Mouse (Mus musculus): ENCODE results near the gene Eps8l2. TPM values are rescaled to one million over a fixed set of nuclear protein-coding genes. Genes with fewer than 3 reads are reported as not detected.
A peak's percentile ranks its signal among the peaks of the same experiment; 100 is the strongest.
"Not testable (repeated sequence)": the region's sequence is repeated elsewhere in the genome, so short reads cannot be mapped to it uniquely, and the experiment has no call there.

The Eps8l2 gene
- polyA plus RNA-seq, 1 experiment, result 0.44 TPM

DNA sequence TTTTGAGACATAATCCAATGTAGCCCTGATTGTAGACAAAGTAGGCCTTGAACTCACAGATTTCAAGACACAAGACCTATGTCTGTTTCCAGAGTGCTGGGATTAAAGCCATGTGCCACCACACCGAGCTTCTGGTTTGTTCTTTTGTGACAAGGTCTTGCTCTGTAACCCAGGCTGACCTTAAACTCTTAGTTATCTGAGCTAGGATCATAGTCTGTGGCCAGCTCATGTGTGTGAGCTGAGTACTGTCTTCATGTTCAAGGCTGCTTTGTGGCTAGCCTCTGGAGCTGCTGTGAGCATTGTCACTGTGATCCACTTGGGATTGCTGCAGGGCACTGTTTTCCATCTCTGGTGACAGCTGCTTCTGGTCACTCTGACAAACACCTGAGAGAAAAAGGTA is 56.7 kb downstream of the Eps8l2 start:
- H3K27me3 ChIP-seq (ENCODE audit: control insufficient read depth, insufficient read depth, insufficient read length), result no peaks in the 10 kb centered on the region
- H3K79me2 ChIP-seq (ENCODE audit: control insufficient read depth, insufficient read depth), result peaks cover 33% of the 10 kb centered on the region
- no peak overlapping the region for H3K4me3 ChIP-seq
- peaks cover 21% of the 10 kb centered on the region for H3K36me3 ChIP-seq (ENCODE audit: control insufficient read depth, insufficient read depth)
- no peak overlapping the region for H3K4me2 ChIP-seq (ENCODE audit: low read depth)
- no peak overlapping the region for H3ac ChIP-seq (ENCODE audit: control insufficient read depth, insufficient read length)
- TF ChIP-seq USF1 (IDR thresholded peaks at IDR 0.05; ENCODE audit: low read depth), result no peak
- no peak for TF ChIP-seq TCF3 (IDR thresholded peaks at IDR 0.05; ENCODE audit: insufficient read length, low read depth)
- TF ChIP-seq MYOG (IDR thresholded peaks at IDR 0.05; ENCODE audit: control insufficient read depth in 1 of 3, insufficient read depth in 1 of 3, insufficient read length in 2 of 3, low read depth in 2 of 3), result no peak
- no peak for TF ChIP-seq MAX (IDR thresholded peaks at IDR 0.05; ENCODE audit: low read depth)
- no peak for TF ChIP-seq REST (IDR thresholded peaks at IDR 0.05; ENCODE audit: insufficient read depth, insufficient read length)
- TF ChIP-seq E2F4 (IDR thresholded peaks at IDR 0.05; ENCODE audit: insufficient read depth), result no peak
- no peak for TF ChIP-seq SRF (IDR thresholded peaks at IDR 0.05; ENCODE audit: control insufficient read depth, insufficient read length, low read depth)
- no peak for TF ChIP-seq POLR2A (IDR thresholded peaks at IDR 0.05; ENCODE audit: insufficient read length, low read depth)
- TF ChIP-seq TCF12 (IDR thresholded peaks at IDR 0.05; ENCODE audit: insufficient read depth, poor library complexity, severe bottlenecking), result no peak
- TF ChIP-seq CEBPB (IDR thresholded peaks at IDR 0.05; ENCODE audit: insufficient read depth, poor library complexity, severe bottlenecking), result no peak
- no peak for TF ChIP-seq POLR2AphosphoS2 (IDR thresholded peaks at IDR 0.05; ENCODE audit: insufficient read length, low read depth)
- TF ChIP-seq MYOD1 (IDR thresholded peaks at IDR 0.05; ENCODE audit: control insufficient read depth in 1 of 3, insufficient read length in 2 of 3, low read depth in 2 of 3), result no peak

DNA sequence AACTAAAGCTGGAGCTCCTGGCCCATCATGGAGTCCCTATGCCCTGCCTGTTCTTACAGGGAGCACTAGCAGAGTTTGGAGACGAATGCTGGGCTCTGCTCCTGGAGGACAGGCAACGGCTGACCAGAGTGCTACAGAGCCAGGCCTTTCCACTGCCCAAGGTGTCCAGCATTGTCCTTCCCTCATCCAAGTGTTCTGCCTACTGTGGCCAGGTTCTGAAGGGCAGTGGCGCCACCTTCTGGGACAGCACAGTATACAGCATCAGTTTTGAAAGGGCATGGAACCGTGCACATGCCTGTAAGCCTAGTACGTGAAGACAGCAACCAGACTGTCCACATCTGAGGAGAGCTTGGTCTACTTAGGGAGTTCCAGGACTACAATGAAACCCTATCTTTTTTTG is 64.6 kb downstream of the Eps8l2 start:
- H3K4me2 ChIP-seq (ENCODE audit: low read depth), result no peak overlapping the region
- TF ChIP-seq POLR2AphosphoS2 (IDR thresholded peaks at IDR 0.05; ENCODE audit: insufficient read length, low read depth) (peak; percentile 40), MYOG (IDR thresholded peaks at IDR 0.05; ENCODE audit: control insufficient read depth in 1 of 3, insufficient read depth in 1 of 3, insufficient read length in 2 of 3, low read depth in 2 of 3) (no peak)
- H3K36me3 ChIP-seq (ENCODE audit: control insufficient read depth, insufficient read depth), result peaks cover 21% of the 10 kb centered on the region
- H3K79me2 ChIP-seq (ENCODE audit: control insufficient read depth, insufficient read depth), result no peaks in the 10 kb centered on the region
- H3ac ChIP-seq (ENCODE audit: control insufficient read depth, insufficient read length), result no peak overlapping the region
- H3K4me3 ChIP-seq, result no peak overlapping the region
- no peaks in the 10 kb centered on the region for H3K27me3 ChIP-seq (ENCODE audit: control insufficient read depth, insufficient read depth, insufficient read length)

DNA sequence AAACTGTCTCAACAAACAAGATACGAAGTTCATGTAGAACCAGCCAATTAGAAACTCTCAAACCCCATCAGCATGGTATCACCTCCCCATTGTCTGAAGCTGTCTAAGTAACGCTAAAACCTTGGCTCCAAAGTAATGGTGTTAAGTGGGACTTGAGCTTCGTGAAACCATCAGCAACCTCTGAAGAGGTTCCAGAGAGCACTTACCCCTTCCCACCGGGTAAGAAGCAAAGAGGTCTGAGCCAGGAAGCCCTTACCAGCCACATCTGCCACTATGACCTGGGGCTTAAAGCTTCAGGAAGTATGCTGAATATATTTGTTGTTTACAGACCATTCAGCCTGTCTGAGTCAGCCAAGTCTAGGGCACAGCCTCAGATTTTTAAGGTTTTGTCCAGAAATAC is 66.8 kb downstream of the Eps8l2 start:
- Histone ChIP-seq H3K79me2 (ENCODE audit: control insufficient read depth, insufficient read depth) (no peaks in the 10 kb centered on the region), H3K4me3 (no peak overlapping the region), H3K27me3 (ENCODE audit: control insufficient read depth, insufficient read depth, insufficient read length) (no peaks in the 10 kb centered on the region), H3K36me3 (ENCODE audit: control insufficient read depth, insufficient read depth) (peaks cover 13% of the 10 kb centered on the region), H3K4me2 (ENCODE audit: low read depth) (no peak overlapping the region), H3ac (ENCODE audit: control insufficient read depth, insufficient read length) (no peak overlapping the region)
- TF ChIP-seq POLR2AphosphoS2 (IDR thresholded peaks at IDR 0.05; ENCODE audit: insufficient read length, low read depth) (no peak), MAX (IDR thresholded peaks at IDR 0.05; ENCODE audit: low read depth) (no peak), TCF3 (IDR thresholded peaks at IDR 0.05; ENCODE audit: insufficient read length, low read depth) (no peak), SRF (IDR thresholded peaks at IDR 0.05; ENCODE audit: control insufficient read depth, insufficient read length, low read depth) (no peak), REST (IDR thresholded peaks at IDR 0.05; ENCODE audit: insufficient read depth, insufficient read length) (no peak)

DNA sequence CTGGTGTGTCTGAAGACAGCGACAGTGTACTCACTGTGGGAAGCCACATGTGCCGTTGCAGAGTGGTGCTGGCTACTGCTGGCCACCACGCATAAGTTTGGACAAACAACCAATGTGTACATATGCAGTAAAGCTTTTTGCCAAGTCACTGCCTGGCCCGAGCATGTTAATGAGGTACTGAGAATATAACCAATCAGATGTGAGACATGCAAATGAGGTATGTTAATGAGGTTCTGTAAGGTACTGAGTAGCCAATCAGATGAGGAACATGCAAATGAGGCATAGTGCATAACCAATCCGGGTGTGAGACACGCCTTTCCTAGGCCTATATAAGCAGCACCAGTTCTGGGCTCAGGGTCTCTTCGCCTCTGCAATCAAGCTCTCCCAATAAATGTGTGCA is 69.0 kb downstream of the Eps8l2 start:
- H3K79me2 ChIP-seq (ENCODE audit: control insufficient read depth, insufficient read depth); H3K4me2 ChIP-seq (ENCODE audit: low read depth); H3K4me3 ChIP-seq; H3K36me3 ChIP-seq (ENCODE audit: control insufficient read depth, insufficient read depth); H3ac ChIP-seq (ENCODE audit: control insufficient read depth, insufficient read length); H3K27me3 ChIP-seq (ENCODE audit: control insufficient read depth, insufficient read depth, insufficient read length): not testable (repeated sequence)

DNA sequence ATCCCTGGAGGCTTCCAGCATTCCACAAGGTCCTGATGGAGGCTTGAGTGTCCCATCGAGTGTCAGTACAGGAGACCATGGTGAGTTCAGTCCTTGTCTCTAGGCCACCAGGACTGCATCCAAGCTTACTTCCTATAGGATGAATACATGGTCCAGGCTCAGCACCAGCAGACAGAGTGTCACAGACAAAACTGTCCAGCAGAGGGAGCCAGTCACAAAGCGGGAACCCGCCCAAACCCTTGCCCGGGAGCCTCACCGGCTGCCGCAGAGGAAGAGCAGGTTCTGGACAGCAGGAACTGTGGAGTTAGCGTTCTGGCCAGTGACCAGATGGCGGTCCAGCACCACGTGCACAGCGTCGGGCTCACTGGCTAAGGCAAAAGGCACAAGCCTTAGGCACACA is 70.2 kb downstream of the Eps8l2 start:
- Histone ChIP-seq H3K36me3 (ENCODE audit: control insufficient read depth, insufficient read depth) (no peaks in the 10 kb centered on the region), H3K4me2 (ENCODE audit: low read depth) (no peak overlapping the region), H3ac (ENCODE audit: control insufficient read depth, insufficient read length) (no peak overlapping the region), H3K79me2 (ENCODE audit: control insufficient read depth, insufficient read depth) (no peaks in the 10 kb centered on the region), H3K4me3 (no peak overlapping the region), H3K27me3 (ENCODE audit: control insufficient read depth, insufficient read depth, insufficient read length) (no peaks in the 10 kb centered on the region)
- TF ChIP-seq POLR2AphosphoS2 (IDR thresholded peaks at IDR 0.05; ENCODE audit: insufficient read length, low read depth) (no peak), SRF (IDR thresholded peaks at IDR 0.05; ENCODE audit: control insufficient read depth, insufficient read length, low read depth) (no peak), USF1 (IDR thresholded peaks at IDR 0.05; ENCODE audit: low read depth) (no peak), CEBPB (IDR thresholded peaks at IDR 0.05; ENCODE audit: insufficient read depth, poor library complexity, severe bottlenecking) (no peak), MYOG (IDR thresholded peaks at IDR 0.05; ENCODE audit: control insufficient read depth in 1 of 3, insufficient read depth in 1 of 3, insufficient read length in 2 of 3, low read depth in 2 of 3) (peak in 1 of 3 experiments; percentile 32), TCF12 (IDR thresholded peaks at IDR 0.05; ENCODE audit: insufficient read depth, poor library complexity, severe bottlenecking) (no peak), E2F4 (IDR thresholded peaks at IDR 0.05; ENCODE audit: insufficient read depth) (peak; percentile 16), MAX (IDR thresholded peaks at IDR 0.05; ENCODE audit: low read depth) (no peak), REST (IDR thresholded peaks at IDR 0.05; ENCODE audit: insufficient read depth, insufficient read length) (no peak)

- Histone ChIP-seq H3K79me2 (ENCODE audit: control insufficient read depth, insufficient read depth) (no peaks in the 10 kb centered on the region), H3K27me3 (ENCODE audit: control insufficient read depth, insufficient read depth, insufficient read length) (no peaks in the 10 kb centered on the region), H3K4me2 (ENCODE audit: low read depth) (no peak overlapping the region), H3K4me3 (no peak overlapping the region), H3K36me3 (ENCODE audit: control insufficient read depth, insufficient read depth) (no peaks in the 10 kb centered on the region), H3ac (ENCODE audit: control insufficient read depth, insufficient read length) (no peak overlapping the region)
- TF ChIP-seq USF1 (IDR thresholded peaks at IDR 0.05; ENCODE audit: low read depth), result no peak
- no peak for TF ChIP-seq TCF3 (IDR thresholded peaks at IDR 0.05; ENCODE audit: insufficient read length, low read depth)
- no peak for TF ChIP-seq TCF12 (IDR thresholded peaks at IDR 0.05; ENCODE audit: insufficient read depth, poor library complexity, severe bottlenecking)
- TF ChIP-seq MAX (IDR thresholded peaks at IDR 0.05; ENCODE audit: low read depth), result no peak
- no peak for TF ChIP-seq POLR2A (IDR thresholded peaks at IDR 0.05; ENCODE audit: insufficient read length, low read depth)
- TF ChIP-seq MYOG (IDR thresholded peaks at IDR 0.05; ENCODE audit: control insufficient read depth in 1 of 3, insufficient read depth in 1 of 3, insufficient read length in 2 of 3, low read depth in 2 of 3), result no peak
- TF ChIP-seq CEBPB (IDR thresholded peaks at IDR 0.05; ENCODE audit: insufficient read depth, poor library complexity, severe bottlenecking), result no peak
- TF ChIP-seq E2F4 (IDR thresholded peaks at IDR 0.05; ENCODE audit: insufficient read depth), result no peak
- no peak for TF ChIP-seq MYOD1 (IDR thresholded peaks at IDR 0.05; ENCODE audit: control insufficient read depth in 1 of 3, insufficient read length in 2 of 3, low read depth in 2 of 3)
- no peak for TF ChIP-seq POLR2AphosphoS2 (IDR thresholded peaks at IDR 0.05; ENCODE audit: insufficient read length, low read depth)
- TF ChIP-seq SRF (IDR thresholded peaks at IDR 0.05; ENCODE audit: control insufficient read depth, insufficient read length, low read depth), result no peak
- no peak for TF ChIP-seq REST (IDR thresholded peaks at IDR 0.05; ENCODE audit: insufficient read depth, insufficient read length)
These were observed 72.0 kb downstream of the Eps8l2 start for GRCm38 (mm10) chr7:141410631-141411030.
